Mouse (Mus musculus) bone marrow, adult 2 months (tissue): Measurements from ENCODE around the gene Ppp1r14c. TPM values are rescaled to one million over a fixed set of nuclear protein-coding genes. Genes with fewer than 3 reads are reported as not detected.

Experiments used
- H3K27ac ChIP-seq: fragments of 200-500 bp; 2 replicates; pipeline ENCODE4 v1.5.1; 2012; ENCODE audit warnings: low read depth, mild to moderate bottlenecking, control low read depth, inconsistent platforms, low read length; ENCODE audit not compliant: control insufficient read depth, poor library complexity, insufficient read depth
- H3K4me1 ChIP-seq: fragments of 200-500 bp; 2 replicates; pipeline ENCODE4 v1.6.1; 2011; ENCODE audit warnings: low read length; ENCODE audit not compliant: control insufficient read depth, insufficient read depth
- H3K4me3 ChIP-seq: fragments of 200-500 bp; replicated peaks from 2 replicates; pipeline ENCODE3; 2011; ENCODE audit warnings: mild to moderate bottlenecking, low read depth, low read length, control low read depth; ENCODE audit not compliant: control insufficient read depth
- CTCF ChIP-seq: fragments of 200-500 bp; IDR thresholded peaks from 2 replicates; pipeline ENCODE4 v1.5.1; 2011; ENCODE audit warnings: low read length, control low read depth; ENCODE audit not compliant: control insufficient read depth, insufficient read depth
- POLR2A ChIP-seq: fragments of 200-500 bp; IDR thresholded peaks from 2 replicates; pipeline ENCODE4 v1.6.1; 2011; ENCODE audit warnings: low read depth, mild to moderate bottlenecking, control low read depth, low read length, borderline replicate concordance; ENCODE audit not compliant: control insufficient read depth
- WGBS: fragments of 180-500 bp; shearing (Covaris S2); methylation state at CpG from one replicate; pipeline ENCODE4 v1.1.7; 2018; 5-methylcytosine and 5-hydroxymethylcytosine counted together
- polyA plus RNA-seq: library from polyadenylated mRNA; stranded (reverse); fragments of >200 nt; gene quantifications from 2 replicates; pipeline ENCODE4 v1.2.4, GENCODE M21; 2011; ENCODE audit warnings: low replicate concordance; ENCODE audit not compliant: missing spikeins, insufficient read depth, insufficient read length

Gene Ppp1r14c
- polyA plus RNA-seq, 1 experiment = not detected

DNA sequence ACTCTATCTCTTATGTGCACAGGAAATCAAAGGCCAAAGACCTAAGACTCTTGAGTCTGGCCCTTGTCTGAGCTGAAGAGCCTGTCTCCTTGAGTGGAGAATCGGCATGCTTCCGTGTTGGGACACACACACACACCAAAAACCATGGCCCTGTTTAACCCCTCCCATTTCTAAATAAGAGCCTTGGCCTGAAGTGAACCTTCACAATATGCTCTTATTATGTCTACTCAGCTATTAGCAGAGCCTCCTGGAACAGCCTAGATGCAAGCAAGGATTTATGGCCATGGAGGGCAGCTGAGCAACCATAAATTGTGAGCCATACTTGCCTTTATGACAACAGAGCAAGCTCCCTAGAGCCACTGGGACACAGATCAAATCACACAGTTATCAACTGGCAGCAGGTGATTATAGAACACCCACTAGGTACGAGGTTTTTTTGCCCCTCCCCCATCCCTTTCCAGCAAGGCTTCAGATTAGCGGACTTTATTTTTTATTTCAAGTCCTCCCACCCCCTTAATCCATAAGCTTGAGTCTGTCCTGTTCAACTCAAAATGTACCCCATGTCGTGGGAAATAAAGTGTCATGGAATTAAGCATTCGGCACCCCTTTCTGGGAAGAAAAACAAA lies 42.3 kb downstream of the Ppp1r14c start:
- no peaks in the 10 kb centered on the region for H3K4me1 ChIP-seq
- TF ChIP-seq POLR2A (no peak), CTCF (no peak)
- H3K4me3 ChIP-seq = no peak overlapping the region
- WGBS = 82% methylated on average over 6 of the region's 6 CpGs
- H3K27ac ChIP-seq = no peak overlapping the region

DNA sequence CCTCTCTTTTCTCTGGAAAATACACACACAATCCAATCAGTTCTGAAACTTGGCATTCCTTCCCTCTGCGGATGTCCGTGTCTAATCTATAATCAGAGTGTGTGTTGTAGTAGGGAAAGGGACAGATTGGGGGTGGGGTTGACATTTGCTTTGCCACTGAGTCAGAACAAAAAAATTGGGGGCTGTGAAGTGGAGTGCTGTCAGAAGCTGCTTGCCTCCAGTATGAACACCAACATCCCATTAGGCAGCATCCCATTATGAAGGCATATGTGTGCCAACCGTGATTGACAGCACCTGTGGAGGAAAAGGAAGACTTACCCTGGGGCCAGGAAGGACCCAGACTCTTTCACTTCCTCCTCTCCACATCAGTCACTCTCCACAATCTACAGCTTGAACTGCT lies 42.8 kb downstream of the Ppp1r14c start:
- no peak for TF ChIP-seq CTCF
- TF ChIP-seq POLR2A = no peak
- no peak overlapping the region for H3K4me3 ChIP-seq
- H3K4me1 ChIP-seq = no peaks in the 10 kb centered on the region
- H3K27ac ChIP-seq = no peak overlapping the region
- 52% methylated on average over 3 of the region's 3 CpGs for WGBS

DNA sequence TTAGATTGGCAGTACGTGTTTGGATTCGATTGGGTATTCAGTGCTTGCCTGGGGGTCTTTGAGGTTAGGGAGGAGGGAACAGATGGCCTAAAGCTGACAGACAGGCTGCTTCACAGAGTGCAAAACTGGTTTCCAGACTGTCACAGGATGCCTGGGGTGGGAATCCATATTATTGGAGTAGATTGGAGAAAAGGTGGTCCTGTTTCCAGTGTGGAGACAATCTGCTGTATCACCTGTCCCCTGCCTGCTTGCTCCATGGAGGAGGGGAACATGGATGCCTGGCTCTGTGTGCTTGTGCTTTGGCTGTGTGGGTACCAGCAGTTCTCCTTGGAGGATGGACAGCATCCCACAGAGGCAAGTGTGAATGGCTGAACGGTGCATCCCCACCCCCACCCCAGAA lies 45.4 kb downstream of the Ppp1r14c start:
- no peak for TF ChIP-seq CTCF
- TF ChIP-seq POLR2A = no peak
- H3K4me3 ChIP-seq = no peak overlapping the region
- WGBS = 75% methylated on average over 3 of the region's 3 CpGs
- no peak overlapping the region for H3K27ac ChIP-seq
- H3K4me1 ChIP-seq = no peaks in the 10 kb centered on the region

DNA sequence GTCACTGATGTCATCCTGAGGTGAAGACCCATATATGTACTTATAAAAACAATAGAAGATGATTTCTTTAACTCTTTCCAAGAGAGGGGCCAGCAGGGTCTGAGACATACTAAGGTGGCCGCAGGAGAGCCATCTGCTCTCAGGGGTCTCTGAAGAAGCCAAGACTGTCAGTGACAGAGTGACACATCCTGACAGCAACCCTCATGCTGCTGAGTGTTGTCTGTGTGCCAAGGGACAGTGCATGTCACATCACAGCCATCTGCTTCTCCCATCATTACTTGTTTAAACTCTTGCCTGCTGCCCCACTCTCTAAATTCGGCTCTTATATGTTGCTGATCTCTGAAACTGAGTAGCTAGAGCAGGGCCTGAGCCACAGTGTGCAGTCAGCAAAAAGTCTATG lies 45.8 kb downstream of the Ppp1r14c start:
- TF ChIP-seq POLR2A (no peak), CTCF (no peak)
- 36% methylated on average over 2 of the region's 2 CpGs for WGBS
- Histone ChIP-seq H3K27ac (no peak overlapping the region), H3K4me3 (no peak overlapping the region), H3K4me1 (no peaks in the 10 kb centered on the region)

DNA sequence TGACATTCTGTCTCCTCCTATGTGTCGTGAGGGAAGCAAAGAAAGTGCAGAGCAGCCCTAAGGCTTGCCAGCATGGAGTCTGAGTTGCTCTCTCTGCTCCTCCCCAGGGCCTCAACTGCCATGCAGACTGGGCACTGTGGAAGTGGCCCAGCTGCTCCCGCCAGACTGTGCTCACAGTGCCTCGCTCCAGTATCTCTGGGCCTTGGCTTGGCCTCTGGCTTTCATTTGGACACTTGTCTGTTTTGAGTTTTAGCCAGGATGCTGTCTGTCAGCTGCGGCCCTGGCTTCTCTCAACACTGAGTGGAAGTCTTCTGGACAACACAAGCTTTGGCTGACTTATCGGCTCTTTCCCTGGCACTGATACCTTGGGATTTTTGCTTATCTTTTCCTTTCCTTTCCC lies 49.0 kb downstream of the Ppp1r14c start:
- H3K4me1 ChIP-seq = no peaks in the 10 kb centered on the region
- no peak for TF ChIP-seq CTCF
- no peak for TF ChIP-seq POLR2A
- no peak overlapping the region for H3K27ac ChIP-seq
- no peak overlapping the region for H3K4me3 ChIP-seq
- 76% methylated on average over 5 of the region's 5 CpGs for WGBS

DNA sequence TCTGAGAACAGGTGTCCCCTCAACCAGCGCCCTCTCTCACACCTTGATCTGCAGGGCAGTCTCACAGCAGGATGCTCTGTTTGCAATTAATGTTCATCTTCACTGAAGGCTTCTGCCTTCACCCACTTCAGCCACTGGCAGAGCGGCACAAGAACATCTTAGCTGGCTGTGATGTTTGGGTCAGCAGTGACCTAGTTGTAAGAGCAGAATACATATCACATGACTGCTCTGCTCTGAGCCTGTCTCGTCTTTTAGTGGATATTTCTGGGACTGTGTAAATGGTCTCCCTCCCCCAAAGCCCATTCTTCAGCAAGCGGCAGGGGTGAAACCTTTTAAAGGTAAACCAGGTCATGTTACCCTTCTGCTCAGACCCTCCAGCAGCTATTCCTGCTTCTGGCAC lies 50.7 kb downstream of the Ppp1r14c start:
- Histone ChIP-seq H3K4me1 (no peaks in the 10 kb centered on the region), H3K27ac (no peak overlapping the region), H3K4me3 (no peak overlapping the region)
- TF ChIP-seq CTCF (no peak), POLR2A (no peak)
- WGBS = 75% methylated on average over 4 of the region's 4 CpGs

DNA sequence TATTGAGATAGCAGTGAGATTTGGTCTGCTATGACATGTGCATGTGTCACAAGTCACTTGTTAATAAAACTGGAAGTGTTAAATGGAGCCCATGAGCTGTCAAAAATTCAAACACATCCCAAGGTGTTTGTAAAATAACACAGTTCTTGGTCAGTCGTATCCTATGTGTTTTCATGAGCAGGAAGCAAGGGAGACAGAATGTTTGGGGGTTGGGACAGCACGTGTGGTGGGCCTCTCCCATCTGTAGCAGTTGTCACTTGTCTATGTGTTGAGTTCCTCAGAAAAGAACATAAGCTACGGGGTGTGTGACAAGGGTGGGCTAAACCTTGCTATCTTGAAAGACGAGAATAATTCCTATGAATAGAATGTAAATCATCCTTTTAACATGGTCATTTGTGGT lies 51.6 kb downstream of the Ppp1r14c start:
- WGBS = 61% methylated on average over 4 of the region's 4 CpGs
- H3K27ac ChIP-seq = no peak overlapping the region
- TF ChIP-seq CTCF (no peak), POLR2A (no peak)
- no peak overlapping the region for H3K4me3 ChIP-seq
- H3K4me1 ChIP-seq = no peaks in the 10 kb centered on the region

DNA sequence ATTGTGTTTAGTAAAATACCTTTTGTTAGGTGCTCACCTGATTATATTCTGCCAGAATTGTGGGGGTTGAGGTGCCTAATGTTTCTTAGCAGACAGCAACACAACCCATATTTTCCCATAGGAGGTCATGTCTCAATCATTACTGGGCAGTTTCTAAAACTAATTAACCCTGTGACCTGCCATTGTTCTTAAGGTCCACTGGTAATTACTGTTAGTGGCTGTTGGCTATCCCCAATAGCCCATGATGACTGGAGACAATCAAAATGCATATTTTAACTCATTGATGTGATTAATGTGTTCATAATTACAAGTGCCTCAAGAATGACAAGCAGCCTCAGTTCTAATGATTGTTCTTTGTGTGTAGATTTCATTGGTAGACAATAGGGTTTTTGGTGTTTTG lies 58.2 kb downstream of the Ppp1r14c start:
- TF ChIP-seq POLR2A (no peak), CTCF (no peak)
- Histone ChIP-seq H3K4me1 (no peaks in the 10 kb centered on the region; the same call in 1 of the 2 replicates), H3K4me3 (no peak overlapping the region), H3K27ac (no peak overlapping the region)
